Mouse (Mus musculus) bone marrow macrophage, adult 2 months (primary cell): Measurements from ENCODE around the gene Cnp. TPM values are rescaled to one million over a fixed set of nuclear protein-coding genes. Genes with fewer than 3 reads are reported as not detected.
"Not testable (repeated sequence)": the region's sequence is repeated elsewhere in the genome, so short reads cannot be mapped to it uniquely, and the experiment has no call there.

ENCODE experiments used
- H3K27ac ChIP-seq: 2 replicates; pipeline ENCODE4 v1.5.1; 2012; ENCODE audit warnings: low read depth, low read length; ENCODE audit not compliant: insufficient read depth
- H3K4me1 ChIP-seq: 2 replicates; pipeline ENCODE4 v1.6.1; 2012; ENCODE audit warnings: low read length; ENCODE audit not compliant: control insufficient read depth, insufficient read depth
- H3K4me3 ChIP-seq: 2 replicates; pipeline ENCODE4 v1.5.1; 2012; ENCODE audit warnings: mild to moderate bottlenecking, low read length, moderate library complexity; ENCODE audit not compliant: insufficient read depth
- CTCF ChIP-seq: IDR thresholded peaks from 2 replicates; pipeline ENCODE4 v1.5.1; 2012; ENCODE audit warnings: low read depth, mild to moderate bottlenecking, low read length, moderate library complexity
- POLR2A ChIP-seq: IDR thresholded peaks from 2 replicates; pipeline ENCODE4 v1.6.1; 2012; ENCODE audit warnings: mild to moderate bottlenecking, low read depth, low read length, borderline replicate concordance
- polyA plus RNA-seq: library from polyadenylated mRNA; stranded (reverse); fragments of >200 nt; gene quantifications from 2 replicates; pipeline ENCODE4 v1.2.4, GENCODE M21; 2012; ENCODE audit not compliant: missing spikeins, insufficient read depth, insufficient read length

Gene Cnp
- polyA plus RNA-seq, 1 experiment = 40.3 TPM

DNA sequence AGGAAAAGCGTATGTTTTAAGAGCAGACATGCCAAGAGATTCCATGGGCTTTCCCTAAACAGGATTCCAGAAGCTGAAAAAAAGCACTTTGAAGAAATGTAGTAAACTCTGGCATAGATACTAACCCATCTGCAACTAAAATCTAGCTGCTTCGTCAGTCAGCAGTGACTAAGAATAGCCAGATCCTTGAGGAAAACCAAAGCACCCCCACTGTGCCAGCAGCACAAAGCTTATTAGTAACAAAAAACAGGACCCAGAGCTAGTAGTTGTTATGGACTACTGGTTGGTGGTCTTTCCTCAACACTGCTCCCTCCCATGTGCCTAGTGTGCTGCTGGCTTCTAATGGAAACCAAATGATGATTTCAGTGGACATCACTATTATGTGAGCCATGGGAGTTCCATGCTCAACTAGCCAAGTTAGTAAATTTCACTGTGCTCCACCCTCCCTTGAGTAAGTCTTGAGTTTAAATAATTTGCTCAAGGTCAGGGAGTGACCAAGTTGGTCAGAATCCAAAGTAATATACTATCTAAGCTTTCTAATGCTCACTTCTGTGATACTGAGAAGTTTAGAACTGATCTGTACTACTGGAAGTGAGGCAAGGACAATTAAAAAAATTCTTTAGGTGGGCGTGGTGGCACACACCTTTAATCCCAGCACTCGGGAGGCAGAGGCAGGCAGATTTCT lies 29.8 kb downstream of the Cnp start:
- Histone ChIP-seq H3K27ac (no peak overlapping the region), H3K4me1 (peaks cover 22% of the 10 kb centered on the region), H3K4me3 (no peak overlapping the region)
- TF ChIP-seq CTCF (no peak), POLR2A (no peak)

DNA sequence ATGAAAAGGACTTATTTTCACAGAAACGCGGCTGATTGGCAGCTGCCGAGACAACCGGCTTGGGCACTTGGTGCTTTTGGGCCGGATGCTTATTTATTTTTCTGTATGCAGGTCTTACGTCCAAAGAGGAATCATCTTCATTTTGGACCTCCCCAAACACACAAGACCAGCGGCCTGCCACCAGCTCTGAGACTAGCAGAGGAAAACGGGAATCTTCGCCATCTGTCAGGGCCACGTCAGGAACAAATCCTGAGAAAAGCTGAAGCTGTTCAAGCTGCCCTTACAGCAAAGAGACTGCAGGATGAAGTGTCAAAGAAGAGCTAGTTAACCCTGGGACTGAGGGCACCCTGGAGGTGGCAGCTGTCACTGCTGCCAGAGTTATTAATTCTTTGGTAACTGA lies 30.7 kb downstream of the Cnp start:
- Histone ChIP-seq H3K27ac (no peak overlapping the region), H3K4me3 (no peak overlapping the region), H3K4me1 (peaks cover 31% of the 10 kb centered on the region)
- TF ChIP-seq CTCF (no peak), POLR2A (no peak)

DNA sequence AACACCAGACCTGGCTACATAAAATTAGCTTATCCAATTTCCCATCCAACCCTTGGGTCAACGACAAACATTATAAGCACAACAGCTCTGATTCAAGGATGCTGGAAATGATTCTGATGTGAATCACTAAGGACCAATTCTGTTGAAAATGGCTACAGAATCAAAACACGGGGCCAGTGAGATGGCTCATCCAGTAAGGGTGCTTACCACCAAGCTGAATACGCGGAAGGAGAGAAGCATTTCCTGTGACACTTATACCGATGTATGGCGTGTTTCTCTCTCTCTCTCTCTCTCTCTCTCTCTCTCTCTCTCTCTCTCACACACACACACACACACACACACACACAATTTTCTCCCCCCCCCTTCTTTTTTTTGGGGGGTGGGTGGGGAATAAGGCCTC lies 32.4 kb downstream of the Cnp start:
- TF ChIP-seq POLR2A (no peak), CTCF (no peak)
- H3K27ac ChIP-seq = no peak overlapping the region
- H3K4me1 ChIP-seq = peaks cover 46% of the 10 kb centered on the region
- H3K4me3 ChIP-seq = no peak overlapping the region

DNA sequence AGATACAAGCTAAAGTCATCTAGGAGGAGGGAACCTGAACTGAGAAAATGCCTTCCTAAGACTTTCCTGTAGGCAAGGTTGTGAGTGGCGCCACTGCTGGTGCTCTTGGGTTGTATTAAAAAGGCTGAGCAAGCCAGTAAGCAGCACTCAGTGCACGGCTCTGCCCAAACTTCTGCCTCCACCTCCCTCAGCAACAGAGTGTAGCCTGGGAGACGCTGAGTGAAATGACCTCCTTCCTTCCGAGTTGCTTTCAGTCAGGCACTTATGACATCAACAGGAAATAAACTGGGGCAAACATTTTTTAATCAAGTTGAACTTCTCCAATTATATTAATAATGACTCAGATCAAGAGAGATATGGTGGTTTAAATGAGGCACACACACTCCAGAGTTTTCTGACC lies 34.1 kb downstream of the Cnp start:
- Histone ChIP-seq H3K27ac (peak overlapping the region; percentile 80), H3K4me1 (peaks cover 58% of the 10 kb centered on the region), H3K4me3 (no peak overlapping the region)
- TF ChIP-seq CTCF = no peak
- no peak for TF ChIP-seq POLR2A

DNA sequence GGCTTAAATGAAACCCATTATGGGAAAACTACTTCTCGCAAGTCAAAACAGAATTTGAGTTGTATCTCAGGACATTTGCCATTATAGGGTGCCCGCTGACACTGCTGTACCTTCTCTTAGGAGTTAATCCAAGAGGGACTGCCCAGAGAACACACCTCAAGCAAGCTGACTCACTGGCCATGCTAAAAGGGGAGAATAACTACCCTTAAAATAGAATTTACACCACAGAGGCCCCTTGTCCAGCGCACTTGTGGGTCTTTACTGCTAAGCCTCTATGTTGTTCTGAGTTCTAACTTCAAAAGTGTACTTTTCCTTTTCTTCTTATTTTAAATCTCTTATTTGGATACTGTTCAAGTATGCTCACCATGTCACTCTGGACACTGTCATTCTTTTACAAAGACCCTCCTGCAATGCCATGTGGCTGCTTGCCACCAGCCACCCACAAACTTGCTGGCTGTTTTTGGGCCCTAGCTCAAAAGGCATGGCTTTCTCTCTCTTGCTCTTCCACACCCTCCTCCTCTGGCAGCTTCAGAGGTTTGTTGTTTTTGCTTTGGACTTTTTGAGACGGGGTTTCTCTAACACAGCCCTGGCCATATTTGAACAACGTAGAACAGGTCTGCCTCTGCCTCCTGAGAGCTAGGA lies 34.8 kb downstream of the Cnp start:
- TF ChIP-seq CTCF = no peak
- TF ChIP-seq POLR2A = no peak
- Histone ChIP-seq H3K4me3 (no peak overlapping the region), H3K4me1 (peaks cover 55% of the 10 kb centered on the region), H3K27ac (peak overlapping the region; percentile 80)

DNA sequence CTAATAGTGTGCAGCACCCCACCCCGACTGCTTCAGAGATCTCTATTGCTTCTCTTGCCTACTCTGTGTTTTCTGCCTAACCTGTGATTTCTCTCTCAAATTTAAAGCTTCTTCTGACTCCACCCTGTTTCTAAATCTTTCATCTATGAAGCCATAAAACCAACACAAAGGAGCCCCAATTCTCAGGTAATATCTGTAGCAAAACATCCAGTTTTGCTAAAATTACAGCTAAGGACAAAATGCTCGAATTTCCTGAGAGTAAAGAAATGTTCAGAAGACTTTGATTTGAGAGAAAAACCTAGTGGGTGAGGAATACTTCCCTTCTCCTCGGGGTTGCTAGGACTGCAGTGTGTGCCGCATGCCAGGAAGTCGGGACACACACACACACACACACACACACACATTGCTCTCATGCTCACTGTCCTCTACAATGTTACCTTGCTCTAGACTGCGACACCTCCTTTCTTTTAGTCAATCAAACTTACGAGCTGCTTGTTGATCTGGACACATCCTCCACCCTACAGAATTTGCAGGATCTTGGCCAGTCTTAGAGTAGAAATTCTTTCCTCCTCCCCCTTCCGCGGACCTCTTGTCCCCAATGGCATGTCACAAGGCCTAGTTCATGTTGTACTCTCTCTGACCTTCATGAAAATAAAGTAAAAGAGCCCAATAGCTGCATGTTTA lies 35.4 kb downstream of the Cnp start:
- TF ChIP-seq POLR2A = no peak
- TF ChIP-seq CTCF = no peak
- Histone ChIP-seq H3K27ac (peak overlapping the region; percentile 80), H3K4me3 (no peak overlapping the region), H3K4me1 (peaks cover 54% of the 10 kb centered on the region)

DNA sequence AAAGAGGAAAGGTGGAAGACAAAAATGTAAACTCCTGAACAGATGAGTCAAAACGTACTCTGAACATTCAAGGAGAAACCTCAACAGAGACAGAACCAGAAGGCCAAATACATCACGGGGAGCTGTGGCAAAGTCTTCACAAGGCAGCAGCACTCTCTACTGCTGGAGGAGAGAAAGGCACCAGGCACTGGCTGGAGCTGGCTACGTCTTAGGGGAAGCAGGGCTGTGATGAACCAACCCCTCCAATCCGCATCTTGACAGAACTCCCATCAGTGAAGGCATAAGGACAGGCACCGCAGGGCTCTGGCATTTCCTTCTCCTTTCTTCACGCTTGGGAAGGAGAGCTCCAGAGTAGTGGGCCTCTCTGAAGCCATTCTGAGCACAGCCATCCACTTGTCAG lies 36.9 kb downstream of the Cnp start:
- Histone ChIP-seq H3K4me3 (no peak overlapping the region), H3K4me1 (peaks cover 59% of the 10 kb centered on the region), H3K27ac (peak overlapping the region; percentile 38)
- TF ChIP-seq POLR2A (no peak), CTCF (no peak)

DNA sequence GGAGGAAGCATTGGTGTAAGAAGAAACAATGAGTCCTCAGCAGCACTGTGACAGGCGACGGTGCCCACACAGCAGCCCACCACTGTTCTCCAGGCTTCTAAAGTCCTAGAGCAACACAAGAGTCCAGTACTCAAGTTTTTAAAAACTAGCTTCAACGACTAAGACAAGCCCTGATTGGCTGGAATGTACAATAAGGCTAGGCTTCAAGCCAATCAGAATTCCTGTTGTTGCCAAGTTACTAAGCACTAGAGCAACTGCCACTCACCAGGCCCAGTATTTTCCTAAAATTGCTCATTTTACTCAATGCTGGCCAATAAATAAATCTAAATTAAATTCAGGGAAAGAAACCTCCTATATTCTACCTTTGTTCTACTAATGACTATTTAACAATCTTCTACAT lies 38.5 kb downstream of the Cnp start:
- Histone ChIP-seq H3K4me1 (peaks cover 55% of the 10 kb centered on the region), H3K27ac (no peak overlapping the region), H3K4me3 (no peak overlapping the region)
- no peak for TF ChIP-seq CTCF
- no peak for TF ChIP-seq POLR2A

DNA sequence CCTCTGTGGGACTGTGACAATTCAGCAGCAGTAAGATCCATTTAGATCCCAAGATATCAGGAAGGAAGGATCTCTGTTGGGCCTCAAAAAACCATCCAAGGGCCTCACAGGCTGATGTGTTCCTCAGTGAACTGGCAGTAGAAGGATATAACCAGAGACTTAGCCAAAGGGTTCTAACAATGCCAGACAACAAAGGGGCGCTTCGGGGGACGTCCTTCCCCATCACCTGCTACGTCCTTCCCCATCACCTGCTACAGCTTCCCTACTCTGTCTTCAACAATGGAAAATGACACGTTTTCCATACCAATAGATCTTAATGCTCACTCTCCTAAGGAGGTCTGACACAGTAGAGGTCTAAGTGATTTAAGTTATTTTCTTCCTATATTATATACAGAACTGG lies 41.6 kb downstream of the Cnp start:
- Histone ChIP-seq H3K4me3 (no peak overlapping the region), H3K27ac (no peak overlapping the region), H3K4me1 (peaks cover 31% of the 10 kb centered on the region)
- TF ChIP-seq POLR2A = no peak
- no peak for TF ChIP-seq CTCF

DNA sequence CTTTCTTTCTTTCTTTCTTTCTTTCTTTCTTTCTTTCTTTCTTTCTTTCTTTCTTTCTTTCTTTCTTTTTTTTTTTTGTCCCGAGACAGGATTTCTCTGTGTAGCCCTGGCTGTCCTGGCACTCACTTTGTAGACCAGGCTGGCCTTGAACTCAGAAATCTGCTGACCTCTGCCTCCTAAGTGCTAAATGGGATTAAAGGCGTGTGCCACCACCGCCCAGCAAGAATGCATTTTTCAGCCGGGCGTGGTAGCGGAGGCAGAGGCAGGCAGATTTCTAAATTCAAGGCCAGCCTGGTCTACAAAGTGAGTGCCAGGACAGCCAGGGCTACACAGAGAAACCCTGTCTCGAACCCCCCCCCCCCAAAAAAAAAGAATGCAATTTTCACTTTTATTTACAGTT lies 42.1 kb downstream of the Cnp start:
- not testable (repeated sequence) for H3K4me3 ChIP-seq, H3K27ac ChIP-seq
- peaks cover 27% of the 10 kb centered on the region for H3K4me1 ChIP-seq
